Mouse (Mus musculus) lung, postnatal 0 days (tissue): ENCODE measurements at regions not wholly inside any gene's neighbourhood (a gene's known extent, or its start where the extent isn't known, plus 50 kb on each side); places are given as distances from the start of the nearest gene placed in this dataset.

Experiments
- CTCF ChIP-seq: IDR thresholded peaks from 2 replicates; pipeline ENCODE4 v1.5.1; 2016; ENCODE audit warnings: antibody characterized with exemption, mild to moderate bottlenecking
- EP300 ChIP-seq: IDR thresholded peaks from 2 replicates; pipeline ENCODE4 v1.6.1; 2016; ENCODE audit warnings: antibody characterized with exemption, mild to moderate bottlenecking, control low read depth

DNA sequence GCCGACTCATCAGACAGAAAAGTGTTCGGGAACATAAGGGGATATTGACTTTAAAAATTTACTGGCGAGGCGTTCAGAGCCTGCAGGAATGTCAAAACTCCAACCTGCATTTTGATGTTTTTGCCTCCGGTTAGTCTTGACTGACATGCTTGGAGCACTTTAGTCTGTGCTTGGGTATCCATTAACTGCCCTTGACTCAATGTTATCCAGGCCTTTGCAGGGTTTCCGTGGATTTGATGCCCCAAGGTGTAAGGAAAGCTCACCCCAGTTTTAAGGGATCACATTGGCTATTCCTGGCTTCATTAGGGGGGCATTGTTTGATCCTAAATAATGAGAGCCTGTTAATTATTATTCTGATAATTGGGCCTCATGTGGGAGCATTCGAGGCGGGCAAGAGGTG lies 196.1 kb upstream of the Prox1 start:
- TF ChIP-seq CTCF (no peak), EP300 (no peak)
